Mouse (Mus musculus) cerebellum, adult 2 months (tissue): ENCODE data around the gene 2900026A02Rik. TPM values are rescaled to one million over a fixed set of nuclear protein-coding genes. Genes with fewer than 3 reads are reported as not detected.

Experiments used
- DNase-seq, 2 experiments: peaks; one replicate each; pipeline ENCODE4 v3.0.0; 2021
- H3K27ac ChIP-seq: fragments of 200-500 bp; 2 replicates; pipeline ENCODE4 v1.5.1; 2012; ENCODE audit warnings: low read length, control low read depth, inconsistent platforms; ENCODE audit not compliant: insufficient read depth
- H3K27me3 ChIP-seq: fragments of 200-500 bp; 2 replicates; pipeline ENCODE4 v1.6.1; 2012; ENCODE audit warnings: inconsistent platforms, mild to moderate bottlenecking, low read length, moderate library complexity; ENCODE audit not compliant: control insufficient read depth, insufficient read depth
- H3K4me1 ChIP-seq: fragments of 200-500 bp; 2 replicates; pipeline ENCODE4 v1.6.1; 2011; ENCODE audit warnings: low read length; ENCODE audit not compliant: control insufficient read depth, insufficient read depth
- H3K4me3 ChIP-seq: fragments of 200-500 bp; replicated peaks from 2 replicates; pipeline ENCODE3; 2011; ENCODE audit warnings: mild to moderate bottlenecking, low read depth, low read length, control low read depth; ENCODE audit not compliant: insufficient read depth
- CTCF ChIP-seq: fragments of 200-500 bp; IDR thresholded peaks from 2 replicates; pipeline ENCODE4 v1.5.1; 2011; ENCODE audit warnings: low read depth, mild to moderate bottlenecking, control low read depth, low read length, moderate library complexity, borderline replicate concordance; ENCODE audit not compliant: insufficient read depth
- POLR2A ChIP-seq: fragments of 200-500 bp; IDR thresholded peaks from 2 replicates; pipeline ENCODE4 v1.6.1; 2011; ENCODE audit warnings: low read length, control low read depth, borderline replicate concordance; ENCODE audit not compliant: insufficient read depth
- WGBS: fragments of 180-500 bp; shearing (Covaris S2); methylation state at CpG from one replicate; pipeline ENCODE4 v1.1.7; 2018; 5-methylcytosine and 5-hydroxymethylcytosine counted together
- polyA plus RNA-seq: library from polyadenylated mRNA; depleted of rRNA; stranded (reverse); fragments of >200 nt; gene quantifications from 2 replicates; pipeline ENCODE4 v1.2.3, GENCODE M21; 2012

2900026A02Rik gene
- polyA plus RNA-seq, 1 experiment: 4.9 TPM

DNA sequence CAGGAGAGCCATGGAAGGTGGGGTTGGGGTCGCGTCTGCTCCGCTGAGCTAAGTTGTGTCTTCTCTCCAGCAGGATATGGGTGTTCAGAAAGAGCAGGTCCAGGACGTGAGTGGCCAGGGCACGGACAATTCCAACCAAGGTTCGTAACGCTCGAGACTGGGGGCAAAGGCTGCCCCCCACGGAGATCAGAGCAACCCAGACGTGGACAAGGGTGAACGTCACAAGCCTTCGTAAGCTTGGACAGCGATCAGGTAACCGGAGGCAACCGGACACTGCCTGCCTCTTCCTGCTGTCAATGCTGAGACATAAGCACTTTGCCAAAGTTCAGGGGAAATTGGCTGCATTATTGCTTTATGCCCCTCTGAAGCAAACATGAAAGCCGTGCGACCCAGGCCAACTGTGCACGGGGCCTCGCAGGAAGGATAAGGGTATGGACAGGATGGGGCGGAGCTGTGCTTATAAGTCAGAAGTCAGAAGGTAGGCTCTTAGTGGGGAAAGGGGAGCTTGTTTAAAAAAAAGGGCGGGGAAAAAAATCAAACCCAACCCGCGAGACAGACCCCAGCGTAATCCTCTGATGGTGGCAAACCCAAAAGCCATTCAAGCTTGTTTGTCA lies 130.9 kb downstream of the 2900026A02Rik start:
- peaks cover 11% of the 10 kb centered on the region for H3K4me1 ChIP-seq
- WGBS: 80% methylated on average over 24 of the region's 24 CpGs
- H3K4me3 ChIP-seq: no peak overlapping the region
- DNase-seq: no peak
- no peak overlapping the region for H3K27ac ChIP-seq
- H3K27me3 ChIP-seq: no peaks in the 10 kb centered on the region
- TF ChIP-seq CTCF (no peak), POLR2A (no peak)

DNA sequence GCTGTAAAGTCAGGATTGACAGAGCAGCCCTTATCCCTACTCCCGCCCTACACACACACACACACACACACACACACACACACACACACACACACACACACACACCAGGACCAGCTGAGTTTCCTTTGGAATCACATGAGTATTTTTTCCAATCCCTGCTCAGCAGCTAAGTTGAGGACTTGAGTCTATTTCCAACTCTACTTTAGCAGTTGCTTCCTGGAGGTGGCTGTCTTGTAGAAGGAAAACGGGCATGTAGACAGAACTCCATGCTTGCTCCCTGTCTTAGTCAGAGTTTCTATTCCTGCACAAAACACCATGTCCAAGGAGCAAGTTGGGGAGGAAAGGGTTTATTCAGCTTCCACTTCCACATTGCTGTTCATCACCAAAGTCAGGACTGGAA lies 133.6 kb downstream of the 2900026A02Rik start:
- Histone ChIP-seq H3K27ac (no peak overlapping the region), H3K27me3 (no peaks in the 10 kb centered on the region)
- TF ChIP-seq POLR2A: no peak
- no peak for TF ChIP-seq CTCF

DNA sequence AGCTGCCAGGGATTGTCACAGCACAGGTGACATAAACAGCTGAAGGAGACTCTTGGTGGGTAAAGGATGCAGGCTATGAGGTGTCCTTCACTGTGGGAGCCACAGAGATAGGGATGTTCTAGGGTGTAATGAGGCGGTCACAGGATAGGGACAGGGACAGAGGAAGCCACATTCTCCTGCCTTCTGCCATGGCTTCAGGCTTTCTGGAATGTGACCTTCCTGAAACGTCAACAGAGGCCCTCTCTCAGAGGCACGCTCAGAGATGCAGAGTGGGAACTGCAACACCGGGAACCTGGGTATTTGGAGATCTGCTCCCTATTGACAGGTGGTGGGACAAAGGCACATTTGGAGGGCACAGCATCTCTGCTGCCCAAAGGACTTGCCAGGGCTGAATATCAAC lies 134.0 kb downstream of the 2900026A02Rik start:
- WGBS: 37% methylated on average over 4 of the region's 4 CpGs
- peak overlapping the region; percentile 26; the same call in 1 of the 2 replicates for H3K27ac ChIP-seq
- no peak overlapping the region for H3K4me3 ChIP-seq
- DNase-seq: peak in 1 of 2 experiments; percentile 32
- no peaks in the 10 kb centered on the region for H3K27me3 ChIP-seq
- H3K4me1 ChIP-seq: peaks cover 18% of the 10 kb centered on the region
- no peak for TF ChIP-seq POLR2A
- no peak for TF ChIP-seq CTCF

More for the DNA sequence above, 133.6 kb downstream of the 2900026A02Rik start:
- DNase-seq: no peak
- no peak overlapping the region for H3K4me3 ChIP-seq
- peaks cover 16% of the 10 kb centered on the region for H3K4me1 ChIP-seq
- 96% methylated on average over 2 of the region's 2 CpGs for WGBS

DNA sequence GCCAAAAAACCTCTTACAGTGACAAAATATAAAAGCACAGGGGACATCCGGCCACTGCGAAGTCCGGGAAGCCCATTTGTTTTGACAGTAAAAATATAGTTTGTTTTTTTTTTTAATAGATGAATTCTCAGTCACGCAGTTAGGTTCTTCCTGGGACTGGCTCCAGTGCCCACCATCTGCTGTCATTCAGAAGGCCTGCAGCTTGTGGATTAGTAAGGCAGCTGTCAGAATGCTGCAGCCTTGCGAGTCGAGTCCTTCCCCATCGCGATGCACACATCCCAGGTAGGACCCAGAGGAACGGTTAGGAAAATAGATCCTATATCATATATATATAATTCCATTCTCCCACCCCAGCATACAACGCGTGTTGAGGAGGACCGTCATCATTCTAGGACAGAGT lies 134.6 kb downstream of the 2900026A02Rik start:
- Histone ChIP-seq H3K27ac (no peak overlapping the region), H3K4me1 (peaks cover 24% of the 10 kb centered on the region), H3K27me3 (no peaks in the 10 kb centered on the region), H3K4me3 (no peak overlapping the region)
- TF ChIP-seq CTCF: no peak
- no peak for TF ChIP-seq POLR2A
- DNase-seq: peak; percentile 58 to 69
- 26% methylated on average over 12 of the region's 12 CpGs for WGBS

DNA sequence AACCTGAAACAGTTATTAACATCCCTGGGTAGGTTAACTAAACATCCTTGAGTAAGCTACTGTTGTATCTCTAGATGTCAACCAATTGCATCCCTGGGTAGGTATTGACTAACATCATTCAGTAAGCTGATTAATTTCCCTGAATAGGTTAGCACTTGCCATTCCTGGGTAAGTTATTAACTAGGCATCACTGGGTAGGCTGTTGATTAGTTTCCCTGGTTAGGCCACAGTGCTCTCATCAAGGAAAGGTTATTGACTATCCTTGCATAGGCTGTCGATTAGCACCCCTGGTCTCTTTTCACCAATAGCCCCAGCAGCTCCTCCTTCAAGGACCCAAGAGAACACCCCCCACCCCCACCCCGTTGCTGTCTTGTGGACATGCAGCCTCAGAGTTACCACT lies 135.1 kb downstream of the 2900026A02Rik start:
- Histone ChIP-seq H3K27me3 (no peaks in the 10 kb centered on the region), H3K27ac (no peak overlapping the region), H3K4me1 (peaks cover 29% of the 10 kb centered on the region), H3K4me3 (no peak overlapping the region)
- TF ChIP-seq POLR2A: no peak
- no peak for TF ChIP-seq CTCF
- no peak for DNase-seq
- 46% methylated on average over 2 of the region's 2 CpGs for WGBS

DNA sequence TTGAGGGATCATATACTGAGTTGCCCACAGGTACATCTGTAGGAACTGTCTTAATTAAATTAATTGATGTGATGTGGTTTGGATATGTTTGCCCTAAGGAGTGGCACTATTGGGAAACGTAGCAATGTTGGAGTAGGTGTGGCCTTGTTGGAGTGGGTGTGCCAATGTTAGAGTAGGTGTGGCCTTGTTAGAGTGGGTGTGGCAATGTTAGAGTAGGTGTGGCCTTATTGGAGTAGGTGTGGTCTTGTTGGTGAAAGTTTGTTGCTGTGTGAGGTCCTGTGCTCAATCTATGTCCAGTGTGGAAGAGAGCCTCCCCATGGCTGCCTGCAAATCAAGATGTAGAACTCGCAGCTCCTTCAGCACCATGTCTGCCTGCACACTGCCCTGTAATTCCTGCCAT lies 136.7 kb downstream of the 2900026A02Rik start:
- TF ChIP-seq POLR2A (no peak), CTCF (no peak)
- no peak for DNase-seq
- WGBS: 91% methylated on average over 2 of the region's 2 CpGs
- no peak overlapping the region for H3K4me3 ChIP-seq
- no peaks in the 10 kb centered on the region for H3K27me3 ChIP-seq
- no peak overlapping the region for H3K27ac ChIP-seq
- peaks cover 39% of the 10 kb centered on the region for H3K4me1 ChIP-seq

DNA sequence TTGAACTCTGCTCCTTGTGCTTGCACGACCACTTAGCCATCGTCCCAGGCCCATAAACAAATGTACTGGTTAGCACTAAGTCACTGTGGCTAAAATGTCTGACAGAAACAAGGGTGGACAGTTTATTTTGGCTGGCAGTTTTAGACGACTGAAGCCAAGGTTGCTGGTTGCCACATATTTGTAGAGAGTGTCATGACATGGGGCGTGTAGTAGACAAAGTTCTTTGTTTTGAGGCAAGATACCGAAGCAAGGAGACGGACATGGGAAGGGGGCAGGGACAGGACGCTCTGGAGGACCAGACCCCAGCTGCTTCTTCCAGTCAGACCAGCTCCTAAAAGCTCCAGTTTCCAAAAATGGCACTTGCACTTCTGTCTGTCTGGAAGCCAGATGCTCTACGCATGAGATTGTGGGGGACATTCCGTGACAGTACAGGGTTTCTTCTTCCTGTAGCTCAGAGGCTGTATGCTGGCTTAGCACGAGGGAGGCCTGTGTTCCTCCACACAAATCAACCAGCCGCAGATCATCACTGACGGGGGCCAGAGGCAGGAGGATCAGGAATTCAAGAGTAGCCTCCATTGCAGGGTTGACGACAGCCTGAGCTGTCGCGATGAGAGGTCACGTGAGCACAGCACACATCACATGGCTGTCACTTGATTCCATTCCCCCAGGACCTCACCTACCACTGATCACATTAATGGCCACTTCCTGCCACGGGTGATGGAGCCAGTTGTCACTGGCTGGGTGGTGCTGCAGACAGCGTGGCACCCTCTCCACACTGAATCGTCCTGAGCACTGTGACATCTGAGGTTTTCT lies 138.5 kb downstream of the 2900026A02Rik start:
- H3K27ac ChIP-seq: 0 out of 2 replicates have a peak overlapping the region, but pooled peaks have one; percentile 15
- WGBS: 85% methylated on average over 19 of the region's 19 CpGs
- no peaks in the 10 kb centered on the region for H3K27me3 ChIP-seq
- TF ChIP-seq CTCF (no peak), POLR2A (no peak)
- peaks cover 39% of the 10 kb centered on the region for H3K4me1 ChIP-seq
- no peak overlapping the region for H3K4me3 ChIP-seq
- no peak for DNase-seq
